Mouse (Mus musculus) hindlimb bud, embryonic 11.5 days (tissue): ENCODE data around the gene Ccnd3.

Experiments used
- DNase-seq: peaks from one replicate; pipeline ENCODE4 v3.0.0-alpha.2; 2012; ENCODE audit warnings: low read depth, low spot score; ENCODE audit errors: extremely low spot score

Ccnd3 gene

DNA sequence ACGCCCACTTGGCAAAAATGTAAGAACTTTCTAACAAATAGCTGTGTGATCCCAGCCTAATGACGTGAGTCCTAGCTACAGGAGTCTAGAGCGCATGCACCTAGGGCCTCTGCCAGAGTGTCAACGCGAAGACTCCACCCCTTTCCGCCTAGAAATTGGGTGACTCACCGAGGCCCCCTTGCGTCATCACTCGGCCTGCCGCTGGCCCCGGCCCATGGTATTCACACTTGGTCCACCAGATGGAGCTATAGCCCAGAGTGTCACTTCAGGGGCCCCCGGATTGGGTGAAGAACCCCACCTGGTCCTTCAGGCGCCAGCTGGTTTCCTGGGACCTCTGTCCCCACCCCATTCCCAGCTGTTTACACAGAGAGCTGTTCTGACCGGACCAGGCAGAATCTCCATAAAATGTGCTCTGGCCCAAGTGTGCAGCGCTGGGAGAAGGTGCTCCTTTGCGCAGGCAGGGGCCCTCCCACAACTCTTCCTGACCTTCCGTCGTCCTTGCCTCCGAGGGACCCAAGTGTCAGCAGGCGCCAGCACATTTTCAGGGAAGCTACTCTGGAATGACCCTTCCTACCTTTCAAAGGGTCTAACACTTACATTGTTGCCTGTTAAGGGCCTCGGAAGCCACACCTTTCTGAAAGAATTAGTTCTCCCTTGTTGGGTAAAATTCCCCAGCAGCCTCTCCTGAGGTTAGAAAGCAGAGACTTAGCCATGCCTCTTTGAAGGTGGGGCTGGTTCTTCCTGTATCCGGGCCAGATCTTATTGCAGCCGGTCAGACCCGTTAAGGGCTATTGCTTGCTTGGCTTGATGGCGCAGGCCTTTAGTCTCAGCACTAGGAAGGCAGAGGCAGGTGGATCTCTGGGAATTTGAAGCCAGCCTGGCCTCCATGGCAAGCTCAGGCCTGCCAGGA lies 6.5 kb downstream of the Ccnd3 start:
- peak; percentile 88 for DNase-seq

- DNase-seq: no peak
These were observed 8.3 kb downstream of the Ccnd3 start for GRCm38 (mm10) chr17:47512956-47513775.

DNA sequence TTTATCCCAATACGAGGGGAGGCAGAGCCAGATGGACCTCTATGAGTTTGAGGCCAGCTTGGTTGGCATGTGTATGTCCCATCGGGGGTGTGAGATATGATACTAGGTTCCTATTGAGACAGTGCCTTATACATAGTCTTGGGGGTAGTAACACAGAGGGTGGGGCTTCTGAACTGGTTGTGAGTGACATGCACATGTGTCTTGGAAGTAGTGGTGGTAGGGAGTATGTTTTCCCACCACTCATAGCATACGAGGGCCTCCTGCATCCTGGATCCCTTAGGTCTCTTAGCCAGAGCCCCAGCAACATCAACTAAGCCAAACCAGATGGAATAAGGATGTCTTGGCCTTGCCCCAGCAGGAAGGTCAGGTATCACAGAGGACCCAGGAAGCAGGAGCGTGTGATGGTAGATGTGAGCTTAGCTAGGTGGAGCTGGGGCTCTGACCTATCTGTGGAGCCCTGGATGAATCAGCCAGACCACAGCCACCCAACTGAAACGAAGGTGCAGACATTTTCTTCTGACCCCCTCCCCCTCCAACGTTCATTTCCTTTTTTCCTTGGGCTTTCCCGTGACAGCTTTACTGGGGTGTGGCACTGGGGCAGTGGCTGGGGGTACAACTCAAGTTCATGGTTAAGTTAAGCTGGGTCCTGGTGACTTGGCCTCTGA lies 10.5 kb downstream of the Ccnd3 start:
- DNase-seq: no peak

- no peak for DNase-seq
These were observed 11.4 kb downstream of the Ccnd3 start for GRCm38 (mm10) chr17:47516232-47516631.

DNA sequence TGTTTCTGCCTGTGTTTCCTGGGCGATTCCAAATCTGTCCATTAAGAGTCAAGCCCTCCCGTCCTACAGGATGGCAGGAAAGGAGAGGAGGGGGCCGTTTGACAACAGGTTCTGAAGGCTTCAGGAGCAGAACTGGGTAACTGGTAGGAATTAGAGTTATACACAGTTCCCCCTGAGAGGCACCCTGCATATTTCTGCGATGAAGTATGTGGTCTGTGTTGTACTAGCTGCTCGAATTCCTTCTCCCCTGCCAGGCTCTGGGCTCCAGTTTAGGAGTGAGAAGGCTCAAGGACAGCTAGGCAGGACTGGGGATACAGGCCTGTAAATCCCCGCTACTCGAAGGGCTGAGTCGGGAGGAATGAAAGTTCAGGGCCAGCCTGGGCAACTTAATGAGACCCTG lies 13.4 kb downstream of the Ccnd3 start:
- DNase-seq: no peak

DNA sequence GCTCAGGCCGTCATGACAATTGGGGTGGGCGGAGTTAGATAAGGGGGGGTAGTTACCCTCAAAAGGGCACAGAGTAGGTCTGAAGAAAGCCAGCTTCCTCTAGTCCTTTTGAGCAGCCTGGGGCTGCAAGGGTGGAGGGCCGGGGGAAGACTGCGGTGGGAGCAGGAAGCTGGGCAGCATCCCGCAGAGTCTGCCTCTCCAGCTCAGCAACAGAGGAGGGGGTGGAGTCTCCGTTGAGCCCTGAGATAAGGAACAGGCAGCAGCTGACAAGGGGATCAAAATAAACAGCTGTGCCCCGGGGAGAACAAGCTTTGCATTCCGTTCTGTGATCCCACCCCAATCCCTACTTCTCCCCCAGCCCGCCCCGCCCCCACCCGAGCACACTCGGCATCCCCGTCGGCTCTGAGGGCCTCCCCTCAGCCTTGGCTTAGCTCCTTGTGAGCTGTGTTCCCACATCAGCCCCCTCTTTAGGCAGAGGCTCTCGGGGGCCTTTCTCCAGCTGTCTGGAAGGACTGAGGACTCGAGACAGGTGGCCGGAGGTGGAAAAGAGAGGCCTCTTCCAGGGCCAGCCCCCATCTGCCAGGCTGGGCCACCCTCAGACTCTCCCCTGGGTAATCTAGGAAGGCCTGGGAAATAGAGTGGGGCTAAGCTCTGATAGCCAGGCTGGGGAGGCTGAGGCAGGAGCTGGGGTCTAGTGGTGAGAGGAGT lies 16.9 kb downstream of the Ccnd3 start:
- DNase-seq: peak; percentile 14

- no peak for DNase-seq
These were observed 17.7 kb downstream of the Ccnd3 start for GRCm38 (mm10) chr17:47522536-47522935.

GRCm38 (mm10) chr17:47523211-47523682 lies 18.4 kb downstream of the Ccnd3 start:
- DNase-seq: no peak

DNA sequence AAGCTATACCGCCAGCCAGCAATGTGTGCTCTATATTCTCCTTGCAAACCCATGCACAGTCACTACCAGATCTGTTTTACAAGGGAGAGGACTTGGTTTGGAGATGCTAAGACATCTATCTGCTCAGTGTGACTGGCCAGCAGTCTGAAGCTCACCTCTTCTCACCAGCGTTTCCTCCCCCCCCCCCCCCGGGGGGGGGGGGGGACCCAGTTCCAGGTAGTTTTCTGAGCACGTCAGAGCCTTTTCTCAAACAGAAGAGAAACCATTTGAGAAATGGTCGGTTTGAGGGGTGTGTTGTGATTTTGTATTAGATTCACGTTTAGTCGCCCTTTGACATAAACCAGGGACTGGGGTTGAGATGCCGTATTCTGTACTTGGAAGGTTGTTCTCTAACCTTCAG lies 19.2 kb downstream of the Ccnd3 start:
- no peak for DNase-seq

GRCm38 (mm10) chr17:47524991-47525390 lies 20.1 kb downstream of the Ccnd3 start:
- DNase-seq: no peak

DNA sequence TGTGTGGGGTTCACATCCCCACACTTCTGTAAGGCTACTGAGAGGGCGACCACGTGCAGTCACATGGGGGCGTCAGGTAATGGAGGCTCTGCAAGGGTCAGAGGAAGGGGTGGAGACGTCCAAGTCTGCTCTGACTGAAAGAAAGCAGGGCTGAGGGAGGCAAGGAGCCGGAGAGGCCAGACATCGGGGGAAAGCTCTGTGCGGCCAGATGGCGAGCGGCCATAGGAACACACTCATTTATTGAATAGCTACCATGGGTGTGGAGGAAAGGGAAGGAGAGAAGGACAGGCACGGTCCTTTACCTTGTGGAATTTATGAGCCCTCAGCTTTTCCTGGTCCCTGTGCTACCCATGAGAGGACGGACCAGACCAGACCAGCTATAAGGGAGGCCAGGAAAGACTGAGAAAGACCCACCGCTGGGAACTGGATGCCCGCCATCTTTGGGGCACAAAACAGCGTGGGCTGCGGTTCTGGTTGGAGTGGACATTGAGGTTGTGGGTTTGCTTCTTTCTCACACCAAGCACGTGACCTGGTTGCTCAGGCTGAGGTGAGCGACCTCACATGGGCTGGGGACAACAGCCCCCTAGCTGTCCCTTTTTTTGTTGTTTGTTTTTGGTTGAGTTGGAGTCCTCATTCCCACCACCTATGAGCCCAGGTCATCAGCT lies 22.1 kb downstream of the Ccnd3 start:
- DNase-seq: no peak

GRCm38 (mm10) chr17:47527581-47528300 lies 22.9 kb downstream of the Ccnd3 start:
- no peak for DNase-seq

DNA sequence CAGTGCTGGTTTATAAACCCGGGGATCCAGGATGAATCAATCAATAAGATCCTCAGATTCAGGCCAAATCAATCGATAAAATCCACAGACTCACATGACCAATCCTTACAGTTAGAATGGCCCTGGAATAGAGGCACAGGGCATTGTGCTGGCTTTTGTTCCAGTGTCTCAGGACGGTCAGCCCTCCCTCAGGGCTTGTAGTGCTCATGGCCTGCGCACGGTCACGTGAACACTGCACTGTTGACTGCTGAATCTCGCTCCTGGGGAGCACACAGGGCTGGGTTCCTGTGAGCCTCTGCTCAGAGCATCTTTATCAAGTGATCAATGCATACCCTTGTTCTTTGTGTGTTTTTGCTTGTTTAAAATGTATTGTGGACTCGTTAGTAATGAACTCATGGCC lies 24.1 kb downstream of the Ccnd3 start:
- no peak for DNase-seq

- no peak for DNase-seq
These were observed 24.7 kb downstream of the Ccnd3 start for GRCm38 (mm10) chr17:47529595-47529994.

DNA sequence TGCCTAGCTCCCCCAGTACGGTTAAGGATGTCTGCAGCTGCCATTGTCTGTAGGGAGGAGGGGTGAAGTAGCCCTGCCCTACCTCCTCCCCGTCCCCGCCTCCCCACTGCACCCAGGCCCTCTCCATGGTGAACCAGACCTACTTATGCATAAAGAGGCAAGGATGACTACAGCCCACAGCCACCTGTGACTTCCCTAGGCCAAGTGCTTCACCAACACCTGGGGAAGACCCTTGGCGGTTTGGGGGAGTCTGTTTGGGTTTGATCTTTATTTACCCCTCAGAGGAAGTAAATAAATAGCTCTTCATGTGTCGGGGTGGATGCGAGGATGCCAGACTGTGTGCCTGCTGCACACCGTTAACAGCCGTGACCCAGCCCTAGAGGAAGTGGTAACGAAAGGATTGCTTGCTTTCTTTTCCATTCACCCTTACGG lies 26.6 kb downstream of the Ccnd3 start:
- DNase-seq: no peak

GRCm38 (mm10) chr17:47532364-47532763 lies 27.5 kb downstream of the Ccnd3 start:
- no peak for DNase-seq

GRCm38 (mm10) chr17:47533691-47534090 lies 28.8 kb downstream of the Ccnd3 start:
- DNase-seq: no peak

- no peak for DNase-seq
These were observed 31.0 kb downstream of the Ccnd3 start for GRCm38 (mm10) chr17:47535812-47536236.

DNA sequence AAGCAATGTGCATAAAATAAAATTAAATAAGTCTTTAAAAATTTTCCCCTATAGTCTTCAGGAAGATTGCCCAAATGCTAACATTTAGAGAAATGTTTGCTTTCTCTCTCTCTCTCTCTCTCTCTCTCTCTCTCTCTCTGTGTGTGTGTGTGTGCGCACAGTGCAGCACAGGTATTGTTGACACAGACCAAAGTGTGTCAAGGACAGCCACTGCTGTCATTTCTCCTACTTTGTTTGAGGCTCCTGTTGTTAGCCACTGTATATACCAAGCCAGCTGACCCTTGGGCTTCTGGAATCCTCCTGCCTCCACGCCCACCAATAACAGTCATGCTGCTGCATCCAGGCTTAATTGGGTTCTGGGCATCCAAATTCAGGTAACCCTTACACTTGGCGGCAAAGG lies 33.2 kb downstream of the Ccnd3 start:
- no peak for DNase-seq
